Mouse (Mus musculus): ENCODE measurements around the gene Cirbp.

Gene Cirbp

GRCm38 (mm10) chr10:80175536-80176269 lies 9.9 kb downstream of the Cirbp start:
- DNase-seq (ENCODE audit: inconsistent age in 2 of 2, low spot score in 1 of 2): peak in 1 of 2 experiments; percentile 75

GRCm38 (mm10) chr10:80176270-80176834 lies 10.6 kb downstream of the Cirbp start:
- peak; percentile 56 to 84 for DNase-seq (ENCODE audit: inconsistent age in 2 of 2, low spot score in 1 of 2)

GRCm38 (mm10) chr10:80177441-80178279 lies 11.9 kb downstream of the Cirbp start:
- DNase-seq (ENCODE audit: inconsistent age in 2 of 2, low spot score in 1 of 2): peak; percentile 90 to 92

- DNase-seq (ENCODE audit: inconsistent age in 2 of 2, low spot score in 1 of 2): peak; percentile 69 to 75
Measured at GRCm38 (mm10) chr10:80179068-80180051, 13.6 kb downstream of the Cirbp start, which contains the start of gene Efna2. Efna2 (plus strand) TSS chr10:80179482.

GRCm38 (mm10) chr10:80180288-80180687 lies 14.5 kb downstream of the Cirbp start:
- no peak for DNase-seq (ENCODE audit: inconsistent age in 2 of 2, low spot score in 1 of 2)

GRCm38 (mm10) chr10:80180823-80181222 lies 15.0 kb downstream of the Cirbp start:
- DNase-seq (ENCODE audit: inconsistent age in 2 of 2, low spot score in 1 of 2): no peak

GRCm38 (mm10) chr10:80182547-80182946 lies 16.8 kb downstream of the Cirbp start:
- DNase-seq (ENCODE audit: inconsistent age in 2 of 2, low spot score in 1 of 2): no peak

- DNase-seq (ENCODE audit: inconsistent age in 2 of 2, low spot score in 1 of 2): no peak
Measured at GRCm38 (mm10) chr10:80186649-80187048, 20.9 kb downstream of the Cirbp start.

- DNase-seq (ENCODE audit: inconsistent age in 2 of 2, low spot score in 1 of 2): no peak
Measured at GRCm38 (mm10) chr10:80187739-80188138, 22.0 kb downstream of the Cirbp start.

GRCm38 (mm10) chr10:80188453-80189024 lies 22.8 kb downstream of the Cirbp start:
- DNase-seq (ENCODE audit: inconsistent age in 2 of 2, low spot score in 1 of 2): no peak

- DNase-seq (ENCODE audit: inconsistent age in 2 of 2, low spot score in 1 of 2): no peak
Measured at GRCm38 (mm10) chr10:80189999-80190398, 24.2 kb downstream of the Cirbp start.

GRCm38 (mm10) chr10:80190491-80191051 lies 24.8 kb downstream of the Cirbp start:
- peak; percentile 55 to 85 for DNase-seq (ENCODE audit: inconsistent age in 2 of 2, low spot score in 1 of 2)

GRCm38 (mm10) chr10:80193976-80194375 lies 28.2 kb downstream of the Cirbp start:
- no peak for DNase-seq (ENCODE audit: inconsistent age in 2 of 2, low spot score in 1 of 2)

GRCm38 (mm10) chr10:80194441-80194840 lies 28.7 kb downstream of the Cirbp start:
- DNase-seq (ENCODE audit: inconsistent age in 2 of 2, low spot score in 1 of 2): no peak

- no peak for DNase-seq (ENCODE audit: inconsistent age in 2 of 2, low spot score in 1 of 2)
Measured at GRCm38 (mm10) chr10:80196167-80196566, 30.4 kb downstream of the Cirbp start.

GRCm38 (mm10) chr10:80196778-80197581 lies 31.2 kb downstream of the Cirbp start:
- no peak for DNase-seq (ENCODE audit: inconsistent age in 2 of 2, low spot score in 1 of 2)

- peak; percentile 79 to 94 for DNase-seq (ENCODE audit: inconsistent age in 2 of 2, low spot score in 1 of 2)
Measured at GRCm38 (mm10) chr10:80199440-80200008, 33.7 kb downstream of the Cirbp start.

GRCm38 (mm10) chr10:80200485-80200884 lies 34.7 kb downstream of the Cirbp start:
- no peak for DNase-seq (ENCODE audit: inconsistent age in 2 of 2, low spot score in 1 of 2)

- DNase-seq (ENCODE audit: inconsistent age in 2 of 2, low spot score in 1 of 2): no peak
Measured at GRCm38 (mm10) chr10:80204055-80204454, 38.3 kb downstream of the Cirbp start.

All from adrenal gland, adult (tissue).